Mouse (Mus musculus) ES-E14 (cell line): Measurements from ENCODE around the gene 2700081O15Rik.

ENCODE experiments used
- CHD2 ChIP-seq: IDR thresholded peaks from 2 replicates; pipeline ENCODE4 v1.6.1; 2014; ENCODE audit warnings: mild to moderate bottlenecking, low read depth, low read length, inconsistent platforms
- HCFC1 ChIP-seq: IDR thresholded peaks from 2 replicates; pipeline ENCODE4 v1.6.1; 2012; ENCODE audit warnings: low read length, inconsistent platforms, borderline replicate concordance; ENCODE audit not compliant: insufficient read depth
- MAFK ChIP-seq: IDR thresholded peaks from 2 replicates; pipeline ENCODE4 v1.6.1; 2014; ENCODE audit warnings: mild to moderate bottlenecking, low read depth, low read length, inconsistent platforms; ENCODE audit not compliant: insufficient read depth
- ZNF384 ChIP-seq: IDR thresholded peaks from 2 replicates; pipeline ENCODE4 v1.6.1; 2012; ENCODE audit warnings: low read depth, low read length, inconsistent platforms

DNA sequence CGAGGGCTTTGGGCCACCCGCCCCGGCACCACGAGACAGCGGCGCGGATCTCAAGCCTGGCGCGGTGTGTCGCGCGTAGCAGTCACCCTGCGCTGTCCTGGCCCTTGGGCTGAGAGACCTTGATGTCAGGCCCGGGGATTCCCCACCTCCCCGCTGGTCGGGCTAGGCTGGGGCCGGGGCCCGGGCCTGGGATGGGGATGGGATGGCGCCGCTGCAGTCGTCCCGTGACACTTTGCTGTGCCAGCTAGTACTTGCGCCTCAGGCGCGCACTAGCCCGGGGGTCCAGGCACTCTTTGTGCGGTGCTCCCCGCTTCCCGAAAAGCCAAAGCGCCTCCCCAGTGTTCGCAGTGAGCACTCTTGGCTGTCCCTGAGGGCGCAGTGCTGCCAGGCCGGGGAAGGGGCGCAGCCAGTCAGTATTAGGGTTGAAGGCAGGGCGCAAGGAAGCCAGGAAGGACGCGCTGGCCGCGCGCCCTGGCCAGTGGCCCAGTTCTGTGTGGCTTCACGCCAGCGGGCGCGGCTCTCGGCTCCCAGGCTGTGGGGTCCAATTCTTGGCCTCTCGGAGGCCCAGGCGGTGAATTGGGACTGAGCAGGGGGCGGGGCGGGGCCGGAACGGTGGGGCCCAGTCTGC, 5.7 kb downstream of the 2700081O15Rik start:
- TF ChIP-seq CHD2, result no peak
- TF ChIP-seq HCFC1, result no peak
- no peak for TF ChIP-seq ZNF384
- TF ChIP-seq MAFK, result no peak
